Mouse (Mus musculus) frontal cortex, postnatal 10 days (tissue): Measurements from ENCODE around the gene Oas1d.
"Not testable (repeated sequence)": the region's sequence is repeated elsewhere in the genome, so short reads cannot be mapped to it uniquely, and the experiment has no call there.

ENCODE experiments used
- DNase-seq, 2 experiments: peaks; one replicate each; pipeline ENCODE4 v3.0.0; 2022; ENCODE audit warnings: low spot score in 2 of 2, mixed read lengths in 1 of 2

Gene Oas1d

GRCm38 (mm10) chr5:120900666-120901065 lies 13.7 kb upstream of the Oas1d start:
- no peak for DNase-seq

- no peak for DNase-seq
Observed at GRCm38 (mm10) chr5:120902056-120902455, 12.3 kb upstream of the Oas1d start.

- DNase-seq = not testable (repeated sequence)
Observed at GRCm38 (mm10) chr5:120906791-120907733, 7.3 kb upstream of the Oas1d start, which contains the start of gene Oas1a. Gene Oas1a, minus strand, starts transcription at chr5:120907521.

GRCm38 (mm10) chr5:120908196-120908920 lies 6.0 kb upstream of the Oas1d start:
- no peak for DNase-seq

GRCm38 (mm10) chr5:120919156-120919935 lies 5.0 kb downstream of the Oas1d start:
- DNase-seq = not testable (repeated sequence)

GRCm38 (mm10) chr5:120920296-120920695 lies 6.0 kb downstream of the Oas1d start:
- DNase-seq = no peak

GRCm38 (mm10) chr5:120923969-120924368 lies 9.6 kb downstream of the Oas1d start:
- no peak for DNase-seq

GRCm38 (mm10) chr5:120924520-120924919 lies 10.2 kb downstream of the Oas1d start:
- not testable (repeated sequence) for DNase-seq

- not testable (repeated sequence) for DNase-seq
Observed at GRCm38 (mm10) chr5:120926311-120926710, 12.0 kb downstream of the Oas1d start.

GRCm38 (mm10) chr5:120927036-120927435 lies 12.7 kb downstream of the Oas1d start:
- no peak for DNase-seq

- DNase-seq = no peak
Observed at GRCm38 (mm10) chr5:120933966-120934365, 19.6 kb downstream of the Oas1d start.

- DNase-seq = no peak
Observed at GRCm38 (mm10) chr5:120937841-120938240, 23.5 kb downstream of the Oas1d start.

- no peak for DNase-seq
Observed at GRCm38 (mm10) chr5:120938586-120938985, 24.2 kb downstream of the Oas1d start.

GRCm38 (mm10) chr5:120942076-120942475 lies 27.7 kb downstream of the Oas1d start:
- DNase-seq = no peak

- DNase-seq = no peak
Observed at GRCm38 (mm10) chr5:120952242-120952770, 38.0 kb downstream of the Oas1d start.

- peak in 1 of 2 experiments; percentile 40 for DNase-seq
Observed at GRCm38 (mm10) chr5:120953974-120954373, 39.6 kb downstream of the Oas1d start.

- no peak for DNase-seq
Observed at GRCm38 (mm10) chr5:120961004-120961403, 46.7 kb downstream of the Oas1d start.

GRCm38 (mm10) chr5:120966156-120966555 lies 51.8 kb downstream of the Oas1d start:
- DNase-seq = no peak

GRCm38 (mm10) chr5:120966894-120967293 lies 52.6 kb downstream of the Oas1d start:
- DNase-seq = no peak

GRCm38 (mm10) chr5:120967355-120968133 lies 53.2 kb downstream of the Oas1d start:
- no peak for DNase-seq

- DNase-seq = no peak
Observed at GRCm38 (mm10) chr5:120968134-120968532, 53.8 kb downstream of the Oas1d start.
